Mouse (Mus musculus): ENCODE data around the gene Hbb-bh1.
"Not testable (repeated sequence)": the region's sequence is repeated elsewhere in the genome, so short reads cannot be mapped to it uniquely, and the experiment has no call there.

Gene Hbb-bh1

GRCm38 (mm10) chr7:103811223-103811845 lies 31.6 kb downstream of the Hbb-bh1 start:
- DNase-seq = no peak

- DNase-seq = no peak
These were observed 32.2 kb downstream of the Hbb-bh1 start for GRCm38 (mm10) chr7:103810746-103811145.

GRCm38 (mm10) chr7:103810296-103810695 lies 32.7 kb downstream of the Hbb-bh1 start:
- no peak for DNase-seq

- no peak for DNase-seq
These were observed 33.2 kb downstream of the Hbb-bh1 start for GRCm38 (mm10) chr7:103809801-103810155.

- DNase-seq = no peak
These were observed 33.8 kb downstream of the Hbb-bh1 start for GRCm38 (mm10) chr7:103808971-103809800.

- not testable (repeated sequence) for DNase-seq
These were observed 34.8 kb downstream of the Hbb-bh1 start for GRCm38 (mm10) chr7:103808120-103808519.

GRCm38 (mm10) chr7:103806856-103807255 lies 36.1 kb downstream of the Hbb-bh1 start:
- peak; percentile 13 for DNase-seq

GRCm38 (mm10) chr7:103792669-103793388 lies 50.1 kb downstream of the Hbb-bh1 start:
- DNase-seq = no peak

- DNase-seq = no peak
These were observed 51.2 kb downstream of the Hbb-bh1 start, which contains the start of gene Olfr67 for GRCm38 (mm10) chr7:103791721-103792120. Olfr67 (minus strand) TSS chr7:103791821.

All from right cerebral cortex, adult 18-20 months (tissue).